Mouse (Mus musculus) myocyte (in vitro differentiated cells): ENCODE measurements at regions not wholly inside any gene's neighbourhood (a gene's known extent, or its start where the extent isn't known, plus 50 kb on each side); places are given as distances from the start of the nearest gene placed in this dataset.
A peak's percentile ranks its signal among the peaks of the same experiment; 100 is the strongest.
"Not testable (repeated sequence)": the region's sequence is repeated elsewhere in the genome, so short reads cannot be mapped to it uniquely, and the experiment has no call there.

Experiments used
- H3K27me3 ChIP-seq: one replicate; pipeline ENCODE4 v1.6.1; 2011; ENCODE audit not compliant: control insufficient read depth, insufficient read depth, insufficient read length
- H3K36me3 ChIP-seq: one replicate; pipeline ENCODE4 v1.6.1; 2011; ENCODE audit not compliant: control insufficient read depth, insufficient read depth
- H3K4me2 ChIP-seq: one replicate; pipeline ENCODE4 v1.6.1; 2011; ENCODE audit warnings: low read depth, control low read depth
- H3K4me3 ChIP-seq: one replicate; pipeline ENCODE4 v1.5.1; 2011; ENCODE audit warnings: mild to moderate bottlenecking, control low read depth, moderate library complexity
- H3K79me2 ChIP-seq: one replicate; pipeline ENCODE4 v1.6.1; 2011; ENCODE audit not compliant: control insufficient read depth, insufficient read depth
- H3ac ChIP-seq: one replicate; pipeline ENCODE4 v1.6.1; 2011; ENCODE audit not compliant: control insufficient read depth, insufficient read length
- CEBPB ChIP-seq: IDR thresholded peaks from 2 replicates; pipeline ENCODE4 v1.6.1; 2011; ENCODE audit warnings: mild to moderate bottlenecking, moderate library complexity; ENCODE audit not compliant: poor library complexity, insufficient read depth, severe bottlenecking
- E2F4 ChIP-seq: IDR thresholded peaks from one replicate; pipeline ENCODE4 v1.6.1; 2011; ENCODE audit warnings: mild to moderate bottlenecking, control low read depth, moderate library complexity; ENCODE audit not compliant: insufficient read depth
- MAX ChIP-seq: IDR thresholded peaks from one replicate; pipeline ENCODE4 v1.6.1; 2011; ENCODE audit warnings: low read depth, mild to moderate bottlenecking, control low read depth
- MYOD1 ChIP-seq, 3 experiments: IDR thresholded peaks; one replicate each; pipeline ENCODE4 v1.6.1; 2011; ENCODE audit warnings: control low read depth in 2 of 3, low read depth in 2 of 3, mild to moderate bottlenecking in 2 of 3, moderate library complexity in 1 of 3; ENCODE audit not compliant: insufficient read length in 2 of 3, control insufficient read depth in 1 of 3
- MYOG ChIP-seq, 3 experiments: IDR thresholded peaks; one replicate each; pipeline ENCODE4 v1.6.1; 2011; ENCODE audit warnings: control low read depth in 2 of 3, low read depth in 2 of 3, mild to moderate bottlenecking in 2 of 3; ENCODE audit not compliant: insufficient read length in 2 of 3, control insufficient read depth in 1 of 3, insufficient read depth in 1 of 3
- POLR2A ChIP-seq: IDR thresholded peaks from one replicate; pipeline ENCODE4 v1.6.1; 2011; ENCODE audit warnings: low read depth, mild to moderate bottlenecking, control low read depth, moderate library complexity; ENCODE audit not compliant: insufficient read length
- POLR2AphosphoS2 ChIP-seq: IDR thresholded peaks from one replicate; pipeline ENCODE4 v1.6.1; 2011; ENCODE audit warnings: low read depth, control low read depth; ENCODE audit not compliant: insufficient read length
- REST ChIP-seq: IDR thresholded peaks from one replicate; pipeline ENCODE4 v1.6.1; 2011; ENCODE audit warnings: mild to moderate bottlenecking, control low read depth, moderate library complexity; ENCODE audit not compliant: insufficient read depth, insufficient read length
- SRF ChIP-seq: IDR thresholded peaks from one replicate; pipeline ENCODE4 v1.6.1; 2011; ENCODE audit warnings: low read depth; ENCODE audit not compliant: control insufficient read depth, insufficient read length
- TCF12 ChIP-seq: IDR thresholded peaks from one replicate; pipeline ENCODE4 v1.6.1; 2011; ENCODE audit warnings: mild to moderate bottlenecking, control low read depth; ENCODE audit not compliant: poor library complexity, insufficient read depth, severe bottlenecking
- TCF3 ChIP-seq: IDR thresholded peaks from one replicate; pipeline ENCODE4 v1.6.1; 2011; ENCODE audit warnings: low read depth, control low read depth; ENCODE audit not compliant: insufficient read length
- USF1 ChIP-seq: IDR thresholded peaks from one replicate; pipeline ENCODE4 v1.6.1; 2011; ENCODE audit warnings: low read depth, mild to moderate bottlenecking, control low read depth, moderate library complexity

DNA sequence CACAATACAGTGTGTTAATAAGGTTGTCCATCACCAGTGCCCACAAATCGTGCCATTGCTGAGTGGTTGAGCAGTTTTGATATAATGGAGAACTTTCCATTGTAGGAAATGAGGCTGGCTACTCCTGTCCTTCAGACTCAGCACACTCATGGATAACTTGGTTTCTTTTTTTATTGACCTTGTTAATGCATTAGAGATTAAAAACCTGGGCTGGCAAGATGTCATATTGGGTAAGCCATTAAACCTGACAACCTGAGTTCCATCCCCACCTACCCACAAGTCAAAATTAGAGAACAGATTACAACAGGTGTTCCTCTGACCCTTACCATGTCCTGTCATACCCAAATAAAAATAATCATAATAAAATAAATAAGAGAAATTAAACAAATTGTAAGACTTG is 159.7 kb upstream of the Olfm3 start:
- Histone ChIP-seq H3K79me2 (no peaks in the 10 kb centered on the region), H3K36me3 (no peaks in the 10 kb centered on the region), H3K4me3 (no peak overlapping the region), H3K4me2 (no peak overlapping the region), H3K27me3 (no peaks in the 10 kb centered on the region), H3ac (no peak overlapping the region)
- TF ChIP-seq MYOG (IDR thresholded peaks at IDR 0.05; ENCODE audit: control insufficient read depth in 1 of 3, insufficient read depth in 1 of 3, insufficient read length in 2 of 3, low read depth in 2 of 3) (no peak), CEBPB (no peak), MYOD1 (IDR thresholded peaks at IDR 0.05; ENCODE audit: control insufficient read depth in 1 of 3, insufficient read length in 2 of 3, low read depth in 2 of 3) (no peak), USF1 (no peak)

DNA sequence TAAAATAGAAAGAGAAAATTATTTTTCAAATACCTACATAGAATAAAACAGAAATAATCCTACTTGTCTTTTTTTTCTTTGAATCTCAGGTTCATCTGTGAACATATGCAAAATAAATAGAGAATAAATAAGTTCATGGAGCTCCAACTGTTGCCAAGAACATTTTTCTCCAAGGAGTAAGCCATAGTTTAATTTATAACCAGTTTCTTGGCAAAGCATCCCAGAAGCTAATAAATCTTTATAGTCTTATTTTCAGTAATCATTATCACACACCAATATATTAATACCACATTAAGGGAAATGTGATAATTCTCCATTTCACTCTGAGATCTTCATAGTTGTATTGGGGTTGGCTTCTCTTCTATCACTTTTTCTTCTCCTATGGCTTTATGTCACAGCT is 158.7 kb upstream of the Olfm3 start:
- no peak overlapping the region for H3K4me3 ChIP-seq
- no peak overlapping the region for H3ac ChIP-seq
- no peaks in the 10 kb centered on the region for H3K27me3 ChIP-seq
- H3K79me2 ChIP-seq, result no peaks in the 10 kb centered on the region
- H3K36me3 ChIP-seq, result no peaks in the 10 kb centered on the region
- TF ChIP-seq E2F4 (no peak), MYOG (IDR thresholded peaks at IDR 0.05; ENCODE audit: control insufficient read depth in 1 of 3, insufficient read depth in 1 of 3, insufficient read length in 2 of 3, low read depth in 2 of 3) (no peak), TCF12 (no peak), REST (no peak), SRF (no peak), POLR2A (no peak), USF1 (no peak), MAX (no peak), POLR2AphosphoS2 (no peak), TCF3 (no peak), CEBPB (no peak)
- no peak overlapping the region for H3K4me2 ChIP-seq

DNA sequence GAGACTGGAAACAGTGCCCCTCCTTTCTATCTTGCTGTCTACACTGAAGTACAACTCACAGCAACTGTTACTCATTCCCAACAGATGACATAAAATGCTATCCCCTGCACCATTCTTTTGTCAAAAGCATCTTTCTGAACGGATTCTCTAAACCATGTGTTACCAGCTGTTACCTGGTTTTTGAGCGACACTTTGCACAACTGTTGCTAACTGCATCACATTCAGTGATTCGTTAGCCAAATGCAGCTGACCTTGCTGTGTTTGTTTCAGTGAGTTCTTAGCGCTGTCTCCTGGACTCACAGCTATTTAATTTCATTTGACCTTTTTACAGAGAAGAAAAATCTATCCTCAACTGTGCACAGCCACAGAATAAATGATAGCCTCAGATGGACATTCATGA is 146.6 kb upstream of the Olfm3 start:
- Histone ChIP-seq H3K4me3 (no peak overlapping the region), H3K79me2 (no peaks in the 10 kb centered on the region), H3K36me3 (no peaks in the 10 kb centered on the region), H3K4me2 (no peak overlapping the region), H3K27me3 (no peaks in the 10 kb centered on the region), H3ac (no peak overlapping the region)
- TF ChIP-seq E2F4 (no peak), MYOD1 (IDR thresholded peaks at IDR 0.05; ENCODE audit: control insufficient read depth in 1 of 3, insufficient read length in 2 of 3, low read depth in 2 of 3) (peak in 2 of 3 experiments; percentile 62 to 66)

DNA sequence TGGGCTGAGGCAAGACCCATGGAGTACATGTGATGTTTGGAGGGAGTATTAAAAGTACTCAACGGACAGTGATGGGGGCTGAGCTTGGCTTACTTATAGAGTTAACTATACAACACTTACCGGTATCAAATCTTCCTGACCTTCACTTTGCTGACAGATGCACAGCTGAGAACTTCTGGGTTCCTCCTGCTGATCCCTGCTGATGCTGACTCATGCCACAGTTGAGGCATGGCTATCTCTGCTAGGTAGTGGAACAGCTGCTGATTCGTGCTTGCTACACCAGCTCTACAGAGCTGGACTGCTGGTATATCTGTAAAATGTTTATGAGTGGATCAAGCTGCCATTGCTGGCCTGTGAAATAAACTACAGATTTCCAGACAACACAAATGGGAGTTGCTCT is 145.3 kb upstream of the Olfm3 start:
- TF ChIP-seq MYOG (IDR thresholded peaks at IDR 0.05; ENCODE audit: control insufficient read depth in 1 of 3, insufficient read depth in 1 of 3, insufficient read length in 2 of 3, low read depth in 2 of 3), result peak in 2 of 3 experiments; percentile 19 to 61
- no peak for TF ChIP-seq MAX
- no peak for TF ChIP-seq POLR2A
- no peak for TF ChIP-seq TCF12
- TF ChIP-seq REST, result no peak
- TF ChIP-seq USF1, result no peak
- no peak for TF ChIP-seq E2F4
- TF ChIP-seq MYOD1 (IDR thresholded peaks at IDR 0.05; ENCODE audit: control insufficient read depth in 1 of 3, insufficient read length in 2 of 3, low read depth in 2 of 3), result peak in 2 of 3 experiments; percentile 56 to 66
- no peak for TF ChIP-seq SRF
- TF ChIP-seq POLR2AphosphoS2, result no peak

DNA sequence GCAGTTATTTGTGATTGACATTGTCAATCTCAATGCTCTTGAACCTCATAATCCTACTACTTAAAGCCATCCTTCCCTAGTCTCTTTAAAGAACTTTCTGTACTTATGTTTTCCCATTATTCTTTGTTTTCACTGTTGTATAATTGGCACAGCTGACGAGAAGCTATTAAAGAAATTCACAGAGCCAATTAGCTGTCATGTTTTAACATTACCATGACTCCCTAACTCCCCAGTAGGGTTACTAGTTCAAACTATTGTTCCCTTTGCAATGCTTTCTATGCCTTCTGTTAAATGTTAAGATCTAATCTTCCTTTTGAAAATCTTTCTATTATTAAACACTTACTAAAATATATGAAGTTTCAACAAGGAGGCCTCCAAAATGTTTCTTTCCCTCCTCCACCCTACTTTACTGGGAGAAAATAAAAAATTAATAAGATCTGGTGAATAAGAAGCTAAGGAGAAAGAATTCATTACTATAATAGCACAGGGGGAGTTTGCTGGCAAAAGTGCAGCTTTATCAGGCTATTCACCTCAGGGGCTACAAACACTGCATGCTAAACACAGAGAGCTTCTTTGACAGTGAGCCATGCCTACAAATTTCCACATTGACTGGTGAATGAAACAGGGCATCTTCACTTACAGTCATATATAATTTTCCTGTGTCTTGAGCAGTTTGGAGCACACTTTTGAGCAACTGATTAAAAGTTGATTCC is 144.4 kb upstream of the Olfm3 start:
- Histone ChIP-seq H3K79me2 (no peaks in the 10 kb centered on the region), H3K4me3 (no peak overlapping the region), H3ac (no peak overlapping the region), H3K36me3 (no peaks in the 10 kb centered on the region), H3K27me3 (no peaks in the 10 kb centered on the region), H3K4me2 (no peak overlapping the region)
- no peak for TF ChIP-seq CEBPB
- TF ChIP-seq REST, result no peak
- no peak for TF ChIP-seq E2F4
- no peak for TF ChIP-seq TCF12
- no peak for TF ChIP-seq POLR2AphosphoS2
- no peak for TF ChIP-seq POLR2A
- no peak for TF ChIP-seq MYOG (IDR thresholded peaks at IDR 0.05; ENCODE audit: control insufficient read depth in 1 of 3, insufficient read depth in 1 of 3, insufficient read length in 2 of 3, low read depth in 2 of 3)
- no peak for TF ChIP-seq SRF
- TF ChIP-seq TCF3, result no peak
- TF ChIP-seq MYOD1 (IDR thresholded peaks at IDR 0.05; ENCODE audit: control insufficient read depth in 1 of 3, insufficient read length in 2 of 3, low read depth in 2 of 3), result no peak
- no peak for TF ChIP-seq USF1
- no peak for TF ChIP-seq MAX

More for the DNA sequence above, 145.3 kb upstream of the Olfm3 start:
- Histone ChIP-seq H3K4me2 (no peak overlapping the region), H3ac (no peak overlapping the region), H3K36me3 (no peaks in the 10 kb centered on the region), H3K27me3 (no peaks in the 10 kb centered on the region), H3K79me2 (no peaks in the 10 kb centered on the region), H3K4me3 (no peak overlapping the region)

DNA sequence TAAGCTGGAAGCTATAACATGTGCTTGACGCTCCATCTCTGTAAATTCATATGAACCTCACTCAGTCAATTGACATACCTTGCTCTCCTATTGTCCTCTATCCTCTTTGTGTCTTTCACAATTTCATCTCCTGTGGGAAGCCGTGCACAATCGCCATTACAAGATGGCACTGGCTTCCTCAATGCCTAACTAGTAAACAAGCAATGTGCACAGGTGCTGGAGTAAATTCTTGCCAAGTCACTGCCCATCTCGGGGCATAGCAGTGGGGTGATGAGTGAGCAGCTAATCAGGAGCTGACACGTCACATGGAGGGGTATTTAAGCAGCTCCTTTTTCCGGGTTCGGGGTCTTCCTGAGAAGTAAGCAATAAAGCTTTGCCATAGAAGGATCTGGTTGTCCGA is 141.5 kb upstream of the Olfm3 start:
- H3K27me3 ChIP-seq, H3ac ChIP-seq, H3K4me2 ChIP-seq, H3K36me3 ChIP-seq, H3K4me3 ChIP-seq, H3K79me2 ChIP-seq: not testable (repeated sequence)
